Mouse (Mus musculus) thymus, postnatal 25 days (tissue): ENCODE results near the gene Hcfc2.

Experiments
- DNase-seq: peaks from one replicate; pipeline ENCODE4 v3.0.0; 2022

Hcfc2 gene

DNA sequence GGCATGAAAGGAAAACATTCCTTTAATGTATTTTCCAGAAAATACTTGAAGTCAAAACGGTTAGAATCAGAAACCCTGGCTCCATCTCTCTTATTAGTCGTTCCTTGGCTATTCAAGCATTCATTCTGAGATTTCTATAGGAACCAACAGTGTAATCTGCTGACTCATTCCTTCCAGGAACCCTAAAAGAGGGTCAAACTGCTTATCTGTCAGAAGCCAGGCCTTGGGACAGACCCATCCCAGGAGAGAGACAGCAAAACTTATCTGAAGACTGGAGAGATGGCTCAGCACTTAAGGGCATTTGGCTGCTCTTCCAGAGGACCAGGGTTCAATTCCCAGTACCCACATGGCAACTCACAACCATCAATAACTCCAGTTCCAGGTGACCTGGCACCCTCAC, 81.1 kb downstream of the Hcfc2 start:
- no peak for DNase-seq

DNA sequence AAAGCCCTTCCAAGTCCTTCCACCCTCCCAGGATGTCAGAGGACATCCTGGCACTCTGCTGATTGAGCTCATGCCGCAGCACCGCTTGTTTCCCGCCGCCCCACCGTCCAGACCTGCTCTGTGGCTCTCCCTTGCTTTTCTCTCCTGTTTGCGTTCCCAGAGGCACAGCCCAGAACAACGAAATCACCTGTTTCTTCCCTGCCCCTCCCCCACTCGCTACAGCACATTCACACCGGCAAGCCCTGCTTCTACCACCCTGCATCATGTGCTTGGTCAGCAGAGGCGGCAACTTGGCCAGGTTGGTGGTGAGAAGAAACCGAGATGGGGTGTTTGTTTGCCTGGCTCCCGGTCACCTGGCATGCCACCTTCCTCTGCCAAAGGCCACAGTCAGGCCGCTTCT, 81.9 kb downstream of the Hcfc2 start:
- peak; percentile 39 for DNase-seq

DNA sequence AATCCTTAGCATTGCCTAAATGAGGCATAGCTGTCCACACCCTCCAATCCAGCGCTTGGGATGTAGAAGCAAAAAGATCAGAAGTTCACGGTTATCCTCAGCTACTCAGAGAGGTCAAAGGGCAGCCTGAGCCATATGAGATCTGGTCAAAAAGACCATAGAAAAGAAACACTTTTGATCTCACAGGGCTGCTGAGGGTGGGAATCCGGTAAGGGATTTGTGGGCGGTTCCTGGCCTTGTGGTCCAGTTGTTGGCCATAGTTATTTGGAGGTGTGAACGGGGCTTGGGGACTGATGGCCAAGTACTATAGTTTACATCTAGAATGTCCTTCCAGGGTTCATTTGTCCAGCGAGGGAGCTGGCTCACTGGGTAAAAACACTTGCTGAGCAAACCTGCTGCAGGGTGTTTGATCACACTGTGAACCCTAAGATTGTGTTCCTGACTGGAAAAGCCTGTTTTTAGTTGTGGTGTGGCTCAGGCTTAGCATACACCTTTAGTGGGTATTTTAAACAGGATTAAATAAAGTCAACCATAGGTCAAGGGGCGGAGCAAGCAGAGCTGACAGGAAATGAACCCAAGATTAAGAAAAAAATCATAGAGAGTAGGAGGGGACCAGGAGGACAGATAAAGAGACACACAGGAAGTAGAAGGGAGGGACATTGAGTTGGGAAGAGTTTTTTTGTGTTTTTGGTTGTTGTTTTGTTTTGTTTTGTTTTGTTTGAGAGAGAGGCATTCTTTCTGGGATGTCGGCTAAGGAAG, 83.0 kb downstream of the Hcfc2 start:
- no peak for DNase-seq

DNA sequence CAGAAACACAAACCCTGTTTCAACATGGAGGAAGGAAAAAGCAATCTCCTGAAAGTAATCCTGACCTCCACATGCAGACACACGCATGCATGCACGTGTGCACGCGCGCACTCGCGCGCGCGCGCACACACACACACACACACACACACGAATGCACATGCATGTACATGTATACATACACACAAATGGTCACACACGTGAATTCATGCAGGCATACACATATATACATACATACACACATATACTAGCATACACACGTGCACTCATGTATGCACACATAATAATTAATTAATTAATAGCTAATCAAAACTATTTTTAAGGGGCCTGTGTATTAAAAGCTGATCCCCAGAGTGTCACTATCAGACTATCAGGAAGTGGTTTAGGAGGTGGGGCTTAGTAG, 83.9 kb downstream of the Hcfc2 start:
- no peak for DNase-seq

DNA sequence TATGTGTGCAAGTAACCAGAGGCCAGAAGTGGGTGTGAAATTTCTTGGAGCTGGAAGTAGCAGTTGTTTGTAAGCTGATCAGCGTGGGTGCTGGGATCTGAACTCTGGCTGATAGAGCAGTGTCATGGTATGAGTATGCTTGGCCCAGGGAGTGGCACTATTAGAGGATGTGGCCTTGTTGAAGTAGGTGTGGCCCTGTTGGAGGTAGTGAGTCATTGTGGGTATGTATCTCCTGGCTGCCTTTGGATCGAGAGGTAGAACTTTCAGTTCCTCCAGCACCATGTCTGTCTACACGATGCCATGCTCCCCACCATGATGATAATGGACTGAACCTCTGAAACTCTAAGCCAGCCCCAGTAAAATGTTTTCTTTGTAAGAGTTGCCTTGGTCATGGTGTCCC, 84.4 kb downstream of the Hcfc2 start:
- no peak for DNase-seq

DNA sequence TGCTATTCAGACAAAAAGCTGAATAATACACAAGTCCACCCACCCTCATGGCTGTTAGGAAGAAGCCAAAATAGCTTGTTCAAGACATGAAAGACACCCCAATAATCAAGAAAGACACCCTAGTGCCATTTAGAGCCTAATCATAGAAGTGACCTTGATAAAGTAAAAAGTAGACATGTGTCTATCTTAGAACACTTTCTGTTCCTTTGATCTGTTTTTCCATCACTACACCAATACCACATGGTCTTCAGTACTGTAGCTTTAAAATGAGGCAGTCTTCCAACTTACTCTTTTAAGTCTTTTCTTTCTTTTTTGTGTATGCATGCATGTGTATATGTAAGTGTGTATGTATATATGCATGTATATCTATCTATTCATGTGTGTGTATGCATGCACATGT, 84.9 kb downstream of the Hcfc2 start:
- no peak for DNase-seq

DNA sequence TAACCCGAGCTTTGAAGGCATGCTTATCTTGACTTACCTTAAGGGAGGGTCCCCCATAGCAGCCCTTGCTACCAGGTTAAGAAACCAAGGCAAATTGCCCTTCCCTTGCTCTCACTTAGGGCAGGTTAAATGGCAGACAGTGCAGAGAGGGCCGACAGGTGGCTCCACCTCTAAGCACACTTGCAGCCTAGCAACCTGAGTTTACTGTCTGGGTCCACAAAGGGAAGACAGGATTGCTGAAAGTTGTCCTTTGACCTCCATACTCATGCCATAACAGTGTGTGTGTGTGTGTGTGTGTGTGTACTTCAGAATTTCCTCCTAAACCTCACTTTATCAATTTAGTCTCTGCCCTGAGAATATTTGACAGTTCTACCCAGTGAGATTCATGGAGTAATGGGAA, 86.5 kb downstream of the Hcfc2 start:
- no peak for DNase-seq

DNA sequence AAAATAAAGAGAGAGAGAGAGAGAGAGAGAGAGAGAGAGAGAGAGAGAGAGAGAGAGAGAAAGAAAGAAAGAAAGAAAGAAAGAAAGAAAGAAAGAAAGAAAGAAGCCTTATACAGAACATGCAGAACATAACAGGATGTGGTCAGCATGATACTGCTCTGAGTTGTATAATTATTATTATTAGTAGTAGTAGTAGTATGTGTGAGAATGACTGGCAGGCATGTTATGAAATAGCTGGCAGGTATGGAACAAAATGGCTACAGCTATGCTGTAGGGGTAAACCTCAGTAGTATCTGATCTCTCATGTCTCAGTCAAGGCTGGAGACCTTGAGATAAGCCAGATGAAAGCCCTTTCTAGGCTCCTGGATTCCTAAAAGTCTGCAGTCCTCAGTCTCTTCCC, 93.2 kb downstream of the Hcfc2 start:
- DNase-seq, result no peak

DNA sequence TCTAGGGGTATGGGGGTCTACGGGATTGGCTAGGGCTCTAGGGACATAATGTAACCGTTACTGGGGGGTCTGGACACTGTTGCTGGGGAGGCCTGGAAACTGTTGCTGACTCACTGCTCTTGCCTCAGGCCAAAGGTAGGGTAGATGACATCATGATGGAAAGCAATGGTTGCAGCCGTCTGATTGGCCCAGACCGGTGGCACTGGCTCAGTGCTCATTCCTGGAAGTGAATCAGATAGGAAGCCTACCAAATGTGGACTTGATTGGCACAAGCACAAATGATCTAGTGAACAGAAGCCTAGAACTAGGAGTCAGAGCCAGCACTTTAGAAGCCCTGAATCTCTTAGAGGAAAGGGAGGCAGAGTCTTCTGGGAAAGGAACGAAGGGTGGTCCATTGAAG, 94.5 kb downstream of the Hcfc2 start:
- no peak for DNase-seq

DNA sequence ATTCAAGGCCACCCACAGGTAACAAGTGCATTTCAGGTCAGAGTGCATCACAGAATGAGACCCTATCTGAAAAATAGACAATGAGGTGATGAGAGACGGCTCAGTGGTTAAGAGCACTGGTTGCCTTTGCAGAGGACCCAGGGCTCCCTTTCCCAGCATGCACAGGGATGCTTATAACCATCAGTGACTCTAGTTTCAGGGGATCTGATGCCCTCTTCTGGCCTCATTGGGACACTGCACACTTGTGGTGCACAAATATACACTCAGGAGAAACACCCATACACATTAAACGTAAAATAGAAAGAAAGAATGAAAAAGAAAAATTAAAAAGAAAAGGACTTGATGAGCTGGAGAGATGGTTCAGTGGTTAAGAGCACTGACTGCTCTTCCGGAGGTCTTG, 95.8 kb downstream of the Hcfc2 start:
- no peak for DNase-seq
